Mouse (Mus musculus) kidney, postnatal 25 days (tissue): ENCODE measurements at regions not wholly inside any gene's neighbourhood (a gene's known extent, or its start where the extent isn't known, plus 50 kb on each side); places are given as distances from the start of the nearest gene placed in this dataset.
"Not testable (repeated sequence)": the region's sequence is repeated elsewhere in the genome, so short reads cannot be mapped to it uniquely, and the experiment has no call there.

Source experiments
- DNase-seq, 2 experiments: peaks; one replicate each; pipeline ENCODE4 v3.0.0; 2021; ENCODE audit warnings: mixed read lengths in 2 of 2

DNA sequence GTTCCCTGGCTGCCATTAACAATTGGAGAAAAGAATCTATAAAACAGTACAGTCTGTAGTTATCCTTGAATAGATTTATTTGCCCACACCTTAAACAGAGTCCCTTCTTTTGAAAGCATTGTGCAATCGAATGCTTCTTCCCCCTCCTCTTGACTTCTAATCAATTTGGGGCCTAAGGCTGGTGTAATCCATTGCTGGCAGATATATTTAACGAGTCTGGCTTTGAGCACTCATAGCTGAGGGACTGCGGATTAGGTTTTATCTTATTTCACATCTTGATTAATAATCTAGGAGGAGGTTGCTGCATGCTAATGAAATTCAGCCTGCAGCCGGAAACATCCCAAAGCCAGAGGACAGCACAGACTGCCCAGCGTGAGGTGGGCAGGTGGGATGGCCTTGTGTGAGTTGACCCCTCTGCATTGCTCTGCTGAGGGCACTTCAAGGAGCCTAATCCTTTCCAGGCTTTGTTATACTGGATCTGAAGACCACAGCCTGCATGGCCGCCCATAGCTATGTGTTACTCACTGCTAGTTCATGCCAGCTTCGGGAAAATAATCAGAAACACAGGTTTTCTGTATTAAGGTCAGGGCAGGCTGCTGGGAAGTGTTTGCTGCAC, 163.6 kb downstream of the Mterf1b start:
- no peak for DNase-seq

DNA sequence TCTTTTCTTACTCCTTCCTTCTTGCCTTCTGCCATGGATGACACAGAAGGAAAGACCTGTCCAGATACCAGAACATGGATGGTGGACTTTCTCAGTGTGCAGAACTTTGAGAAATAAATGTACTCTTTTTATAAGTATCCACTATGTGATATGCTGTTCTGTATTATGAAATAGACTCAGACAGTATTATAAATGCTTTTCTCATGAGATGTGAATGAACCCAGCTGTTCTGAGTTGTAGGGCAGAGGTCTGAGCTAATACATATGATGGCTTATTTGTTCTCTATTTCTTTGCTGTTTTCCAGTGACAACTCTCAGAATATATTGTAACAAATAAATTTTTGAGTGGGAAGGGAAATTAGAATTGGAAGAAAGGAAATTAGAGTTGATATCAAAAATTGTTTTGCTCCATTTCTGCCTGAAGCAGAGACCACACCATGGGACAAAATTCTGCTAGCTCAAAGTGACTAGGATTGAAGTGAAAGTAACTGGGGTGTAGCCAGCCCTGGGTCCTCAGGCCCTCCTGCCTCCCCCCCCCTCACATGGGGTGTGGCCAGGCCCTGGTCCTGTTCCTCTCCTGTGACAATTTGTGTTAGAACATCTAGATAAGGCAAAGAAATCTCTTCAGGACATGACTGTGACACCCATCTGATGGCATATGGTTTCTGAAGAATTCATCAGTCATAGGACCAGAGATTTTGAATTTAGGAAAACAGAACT, 164.5 kb downstream of the Mterf1b start:
- not testable (repeated sequence) for DNase-seq

GRCm38 (mm10) chr5:4361547-4361946, 169.4 kb downstream of the Mterf1b start:
- not testable (repeated sequence) for DNase-seq

- not testable (repeated sequence) for DNase-seq
Observed at GRCm38 (mm10) chr5:4384719-4385118, 192.6 kb downstream of the Mterf1b start.

DNA sequence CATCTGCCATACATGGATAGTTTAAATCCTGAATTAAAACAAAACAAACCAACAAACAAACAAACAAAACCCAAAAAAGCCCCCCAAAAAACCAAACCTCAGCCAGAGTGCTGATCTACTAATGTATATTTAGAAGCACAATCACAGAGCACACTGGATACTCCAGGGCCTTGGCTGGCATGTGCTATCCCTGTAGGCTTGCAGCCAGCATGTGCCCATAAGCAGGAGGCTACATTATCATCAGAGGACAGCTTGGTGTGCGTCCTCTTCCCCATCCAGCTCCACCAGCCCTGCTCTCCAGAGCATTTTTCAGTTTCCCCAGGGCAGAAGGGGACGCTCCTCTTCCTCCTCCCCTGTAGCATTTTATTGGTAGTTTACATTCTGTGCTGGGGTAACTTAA, 198.9 kb downstream of the Mterf1b start:
- DNase-seq, result no peak

DNA sequence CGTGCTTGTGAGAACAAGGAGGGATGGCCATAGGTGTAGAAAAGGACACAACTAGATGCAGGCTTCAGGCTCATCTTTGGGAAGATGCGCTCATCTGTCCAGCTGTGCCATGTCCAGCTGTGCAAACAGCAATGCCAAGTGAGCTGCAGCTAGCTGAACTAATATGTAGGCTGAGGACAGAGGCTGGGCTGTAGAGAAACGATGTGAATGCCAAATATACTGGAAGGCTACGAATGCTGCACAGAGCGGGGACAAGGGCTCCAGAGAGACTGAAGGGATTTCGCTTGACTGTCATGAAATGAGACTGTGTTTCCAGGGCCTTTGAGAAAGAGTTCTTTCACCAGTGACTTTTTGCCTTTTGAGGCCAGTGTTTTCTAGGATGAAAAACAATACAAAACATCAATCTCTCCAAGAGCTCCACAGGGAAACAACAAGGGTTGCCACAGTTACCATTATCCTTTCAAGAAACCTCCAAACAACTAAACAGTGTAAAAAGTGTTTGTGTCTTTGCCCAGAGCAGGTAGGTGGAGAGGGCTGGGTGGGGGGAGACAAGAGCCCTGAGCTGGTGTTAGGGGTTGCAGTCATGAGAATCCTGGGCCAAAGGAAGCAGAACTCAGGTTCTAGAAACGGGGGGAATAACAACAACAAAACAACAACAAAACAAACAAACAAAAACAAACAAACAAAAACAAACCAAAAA, 202.3 kb downstream of the Mterf1b start:
- not testable (repeated sequence) for DNase-seq

DNA sequence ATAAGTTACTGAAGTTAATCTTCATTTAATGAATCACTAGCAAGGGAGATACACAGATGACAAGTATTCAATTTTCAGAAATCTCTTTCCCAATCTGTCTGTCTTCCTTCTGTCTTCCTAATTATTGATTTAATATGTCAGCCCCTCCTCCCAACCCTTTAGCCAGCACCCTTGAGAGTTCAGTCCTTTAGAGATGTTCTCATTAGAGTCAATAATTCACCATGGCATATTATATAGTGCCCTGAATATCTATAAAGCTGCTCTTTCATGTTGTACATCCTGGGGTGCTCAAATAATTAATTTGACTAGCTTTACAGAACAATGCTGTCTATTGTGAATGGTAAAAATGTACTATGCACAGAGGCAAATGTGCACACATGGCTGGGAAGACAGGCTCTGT, 205.9 kb downstream of the Mterf1b start:
- no peak for DNase-seq

GRCm38 (mm10) chr5:4417761-4418160, 225.6 kb downstream of the Mterf1b start:
- DNase-seq, result no peak
